Mouse (Mus musculus) inflammation-experienced regulatory T-cells, adult 6 months (primary cell): ENCODE data around the gene Jund. TPM values are rescaled to one million over a fixed set of nuclear protein-coding genes. Genes with fewer than 3 reads are reported as not detected.

Experiments
- ATAC-seq: one replicate; pipeline ENCODE4 v1.8.0; 2017
- polyA plus RNA-seq, 3 experiments: library from polyadenylated mRNA; unstranded; fragments of 100-300 nt; shearing (Covaris generic); gene quantifications; one replicate each; pipeline ENCODE4 v1.2.1; 2017

Jund gene
- polyA plus RNA-seq, 3 experiments from 2014 or later, result 13.9 to 23.2 (median 16.6) TPM

GRCm38 (mm10) chr8:70729808-70730475, 31.2 kb downstream of the Jund start:
- peak; percentile 77 for ATAC-seq

- ATAC-seq, result no peak
These were observed 32.2 kb downstream of the Jund start for GRCm38 (mm10) chr8:70730956-70731355.

- no peak for ATAC-seq
These were observed 39.0 kb downstream of the Jund start for GRCm38 (mm10) chr8:70737705-70738104.

- no peak for ATAC-seq
These were observed 39.5 kb downstream of the Jund start for GRCm38 (mm10) chr8:70738211-70738610.

GRCm38 (mm10) chr8:70741661-70742060, 42.9 kb downstream of the Jund start:
- ATAC-seq, result no peak

GRCm38 (mm10) chr8:70742176-70742575, 43.4 kb downstream of the Jund start:
- no peak for ATAC-seq

GRCm38 (mm10) chr8:70742981-70743655, 44.4 kb downstream of the Jund start:
- ATAC-seq, result peak; percentile 35

- ATAC-seq, result peak; percentile 65
These were observed 45.2 kb downstream of the Jund start for GRCm38 (mm10) chr8:70743656-70744590.

- ATAC-seq, result peak; percentile 57
These were observed 46.1 kb downstream of the Jund start for GRCm38 (mm10) chr8:70744806-70745205.

- ATAC-seq, result no peak
These were observed 47.0 kb downstream of the Jund start for GRCm38 (mm10) chr8:70745691-70746220.

GRCm38 (mm10) chr8:70746676-70747075, 47.9 kb downstream of the Jund start:
- no peak for ATAC-seq

- ATAC-seq, result no peak
These were observed 48.6 kb downstream of the Jund start for GRCm38 (mm10) chr8:70747211-70747890.

GRCm38 (mm10) chr8:70748246-70749096, 49.7 kb downstream of the Jund start:
- no peak for ATAC-seq

GRCm38 (mm10) chr8:70749097-70749674, 50.4 kb downstream of the Jund start:
- ATAC-seq, result no peak

Other genes with a start within 250 kb of the Jund start
- gene Klhl26, start 222.0 kb upstream of the Jund start, polyA plus RNA-seq, result 10 to 100 TPM in 1 of 3 experiments, 1 to 10 TPM in 2; 6.5 to 10.4 (median 8.8) TPM
- under 1 TPM in 1 of 3 experiments, not detected in 2; 0.47 TPM for gene Tmem59l, start 211.6 kb upstream of the Jund start, polyA plus RNA-seq
- not detected for gene Crlf1, start 205.8 kb upstream of the Jund start, polyA plus RNA-seq
- 10 to 100 TPM; 67.7 to 85.1 (median 84.4) TPM for gene Rex1bd, start 192.2 kb upstream of the Jund start, polyA plus RNA-seq
- gene Uba52, start 188.1 kb upstream of the Jund start, polyA plus RNA-seq, result 1,000 to 10,000 TPM; 2,608 to 4,221 (median 3,776) TPM
- gene Fkbp8, start 171.2 kb upstream of the Jund start, polyA plus RNA-seq, result 100 to 1,000 TPM; 133 to 156 (median 138) TPM
- gene Kxd1, start 171.0 kb upstream of the Jund start, polyA plus RNA-seq, result 100 to 1,000 TPM; 138 to 187 (median 180) TPM
- gene Ell, start 159.5 kb upstream of the Jund start, polyA plus RNA-seq, result 10 to 100 TPM; 30.5 to 37.0 (median 35.6) TPM
- 10 to 100 TPM; 27.6 to 32.6 (median 31.7) TPM for gene Isyna1, start 104.6 kb upstream of the Jund start, polyA plus RNA-seq
- 10 to 100 TPM in 2 of 3 experiments, 1 to 10 TPM in 1; 2.6 to 16.2 (median 14.7) TPM for gene Ssbp4, start 90.1 kb upstream of the Jund start, polyA plus RNA-seq
- 1 to 10 TPM in 1 of 3 experiments, under 1 TPM in 2; 0.47 to 3.8 (median 0.71) TPM for gene Lrrc25, start 82.8 kb upstream of the Jund start, polyA plus RNA-seq
- gene Gdf15, start 66.5 kb upstream of the Jund start, polyA plus RNA-seq, result not detected
- gene Pgpep1, start 38.6 kb upstream of the Jund start, polyA plus RNA-seq, result 1 to 10 TPM; 3.8 to 6.4 (median 4.8) TPM
- gene Lsm4, start 25.7 kb upstream of the Jund start, polyA plus RNA-seq, result 100 to 1,000 TPM in 1 of 3 experiments, 10 to 100 TPM in 2; 79.0 to 128 (median 97.8) TPM
- gene Iqcn, start 4.5 kb downstream of the Jund start, polyA plus RNA-seq, result not detected
- gene Gm3336, start 19.6 kb downstream of the Jund start, polyA plus RNA-seq, result under 1 TPM in 1 of 3 experiments, not detected in 2; 0.55 TPM
- under 1 TPM; 0.19 to 0.59 (median 0.25) TPM for gene Pde4c, start 24.8 kb downstream of the Jund start, polyA plus RNA-seq
- gene Rab3a, start 55.7 kb downstream of the Jund start, polyA plus RNA-seq, result 1 to 10 TPM; 4.6 to 8.6 (median 7.9) TPM
- gene Mpv17l2, start 62.0 kb downstream of the Jund start, polyA plus RNA-seq, result 10 to 100 TPM; 35.5 to 46.1 (median 42.5) TPM
- gene Pik3r2, start 77.8 kb downstream of the Jund start, polyA plus RNA-seq, result 1 to 10 TPM; 2.6 to 5.4 (median 5.4) TPM
- 10 to 100 TPM; 14.8 to 20.5 (median 18.4) TPM for gene Mast3, start 106.1 kb downstream of the Jund start, polyA plus RNA-seq
- 10 to 100 TPM; 13.8 to 38.5 (median 18.3) TPM for gene Il12rb1, start 109.5 kb downstream of the Jund start, polyA plus RNA-seq
- gene Arrdc2, start 140.8 kb downstream of the Jund start, polyA plus RNA-seq, result 1 to 10 TPM; 1.9 to 7.8 (median 3.7) TPM
- gene Kcnn1, start 164.3 kb downstream of the Jund start, polyA plus RNA-seq, result not detected
- gene Ccdc124, start 175.0 kb downstream of the Jund start, polyA plus RNA-seq, result 100 to 1,000 TPM in 1 of 3 experiments, 10 to 100 TPM in 2; 54.2 to 120 (median 63.1) TPM
- gene Slc5a5, start 193.8 kb downstream of the Jund start, polyA plus RNA-seq, result not detected
- over 10,000 TPM in 2 of 3 experiments, 1,000 to 10,000 TPM in 1; 6,080 to 11,053 (median 10,917) TPM for gene Rpl18a, start 198.5 kb downstream of the Jund start, polyA plus RNA-seq
- gene Map1s, start 207.0 kb downstream of the Jund start, polyA plus RNA-seq, result 10 to 100 TPM; 13.9 to 16.7 (median 13.9) TPM